Mouse (Mus musculus): ENCODE data around the gene Ctr9. TPM values are rescaled to one million over a fixed set of nuclear protein-coding genes. Genes with fewer than 3 reads are reported as not detected.

The Ctr9 gene
- polyA plus RNA-seq, 2 experiments, result 12.7 to 20.2 TPM

DNA sequence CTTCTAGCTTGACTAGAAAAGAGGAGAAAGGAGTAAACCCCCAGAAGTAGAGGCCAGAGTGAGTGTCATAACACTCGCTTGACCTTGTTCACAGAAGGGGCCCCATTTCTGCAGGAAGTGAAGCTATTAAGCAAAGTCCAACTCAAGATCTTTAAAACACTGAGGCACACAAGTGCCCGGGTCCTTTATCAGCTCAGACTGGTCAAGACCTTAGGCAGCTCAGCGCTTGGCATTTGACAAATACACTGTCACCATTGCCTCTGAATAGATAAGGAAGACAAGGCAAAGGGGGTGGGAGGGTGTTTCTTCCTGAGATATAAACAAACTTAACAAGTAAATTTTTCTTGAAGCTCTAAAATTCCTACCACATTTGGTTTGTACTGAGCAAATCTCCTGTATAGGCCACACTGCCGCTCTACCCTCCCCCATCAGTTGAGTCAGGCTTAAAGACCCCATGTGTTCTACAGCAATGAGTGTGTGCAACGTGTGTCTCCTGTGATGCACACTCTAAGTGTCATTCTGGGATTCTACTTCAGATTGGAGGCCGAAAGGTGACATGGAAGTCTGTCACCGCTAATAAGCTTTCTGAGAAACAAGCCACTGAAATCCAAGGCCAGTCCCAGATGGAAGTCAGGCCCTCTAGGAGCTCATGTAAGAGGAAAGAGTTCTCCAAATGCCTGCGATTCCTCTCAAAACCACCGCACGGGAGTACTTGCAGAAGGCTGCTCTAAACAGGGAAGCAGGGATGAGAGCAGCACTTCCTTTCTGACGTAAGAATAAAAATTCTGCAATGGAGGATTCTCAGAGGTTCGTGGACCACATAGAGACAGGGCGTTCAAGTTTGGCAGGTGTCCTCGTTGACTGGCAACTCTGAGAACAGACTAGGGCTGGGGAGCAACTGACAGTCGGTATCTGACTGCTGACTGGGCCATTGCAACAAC lies 29.6 kb upstream of the Ctr9 start:
- peak overlapping the region; percentile 13 for H3K4me2 ChIP-seq (ENCODE audit: low read depth)
- H3K9me3 ChIP-seq (ENCODE audit: control insufficient read depth, low read length), result no peaks in the 10 kb centered on the region

GRCm38 (mm10) chr7:111004136-111004840 lies 24.5 kb upstream of the Ctr9 start:
- DNase-seq (ENCODE audit: low read depth in 3 of 3, low spot score in 3 of 3), result peak; percentile 77 to 83 (median 83)
- 30% methylated on average over 3 of the region's 3 CpGs for WGBS (ENCODE audit: insufficient replicate concordance)

More for the DNA sequence above, 29.6 kb upstream of the Ctr9 start:
- Histone ChIP-seq H3K27ac (peak overlapping the region; percentile 39), H3K27me3 (ENCODE audit: control insufficient read depth, insufficient read depth, low read length) (no peaks in the 10 kb centered on the region), H3K9ac (replicated peaks) (peak overlapping the region; percentile 31), H3K36me3 (replicated peaks; ENCODE audit: control insufficient read depth, insufficient read depth, low read depth) (no peaks in the 10 kb centered on the region), H3K4me3 (ENCODE audit: insufficient read depth in 1 of 2, low read depth in 2 of 2, low read length in 2 of 2) (no peak overlapping the region), H3K4me1 (replicated peaks; ENCODE audit: control insufficient read depth in 2 of 2, insufficient read depth in 2 of 2, low read length in 1 of 2) (peaks cover 35 to 45% of the 10 kb centered on the region in 2 experiments)
- DNase-seq (ENCODE audit: low read depth in 3 of 3, low spot score in 3 of 3) (peak in 2 of 3 experiments; percentile 48 to 53), ATAC-seq (ENCODE audit: insufficient read depth) (peak; percentile 74)
- TF ChIP-seq CTCF (IDR thresholded peaks at IDR 0.05; ENCODE audit: low read depth) (no peak), EP300 (IDR thresholded peaks at IDR 0.05; ENCODE audit: low read depth) (0 out of 2 replicates have a peak, but pooled peaks have one; percentile 20)
- 30% methylated on average over 15 of the region's 15 CpGs for WGBS (ENCODE audit: insufficient replicate concordance)

DNA sequence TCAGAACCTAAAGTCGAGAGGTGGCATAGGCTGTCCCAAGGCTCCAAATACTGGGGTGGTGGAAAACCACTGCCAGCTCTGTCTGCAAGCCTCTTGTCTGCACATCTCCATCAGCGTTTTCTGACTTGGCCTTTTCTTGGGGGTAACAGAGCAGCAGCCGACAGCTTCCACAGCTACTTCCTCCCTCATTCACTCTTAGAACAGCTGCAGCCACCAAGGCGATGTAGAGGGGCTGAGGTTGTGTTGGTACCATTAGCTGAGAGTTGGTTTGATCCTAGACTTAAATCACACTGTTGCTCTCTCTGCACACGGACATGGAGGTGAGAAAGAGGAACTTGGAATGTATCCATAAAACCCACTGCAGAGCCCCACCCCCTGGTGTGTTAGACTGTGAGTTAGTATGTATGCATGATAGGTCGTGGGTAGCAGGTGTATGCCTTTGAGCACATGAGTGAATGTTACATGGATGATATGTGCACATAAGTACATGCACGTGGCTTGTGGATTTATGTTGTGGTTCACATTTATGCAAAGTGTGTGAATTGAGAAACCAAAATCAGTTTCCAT lies 14.6 kb upstream of the Ctr9 start:
- 0 out of 2 replicates have a peak, but pooled peaks have one; percentile 4 for ATAC-seq (ENCODE audit: insufficient read depth)
- no peak overlapping the region for H3K27ac ChIP-seq

More at GRCm38 (mm10) chr7:111004136-111004840, 24.5 kb upstream of the Ctr9 start:
- peak overlapping the region; percentile 63 for H3K4me2 ChIP-seq (ENCODE audit: low read depth)
- ATAC-seq (ENCODE audit: insufficient read depth), result peak; percentile 97
- H3K4me1 ChIP-seq (replicated peaks; ENCODE audit: control insufficient read depth in 2 of 2, insufficient read depth in 2 of 2, low read length in 1 of 2), result peaks cover 35 to 41% of the 10 kb centered on the region in 2 experiments
- no peaks in the 10 kb centered on the region for H3K27me3 ChIP-seq (ENCODE audit: control insufficient read depth, insufficient read depth, low read length)
- peak; percentile 99 for TF ChIP-seq EP300 (IDR thresholded peaks at IDR 0.05; ENCODE audit: low read depth)
- no peak for TF ChIP-seq CTCF (IDR thresholded peaks at IDR 0.05; ENCODE audit: low read depth)
- H3K9ac ChIP-seq (replicated peaks), result peak overlapping the region; percentile 43
- peak overlapping the region; percentile 4 to 26; a peak in 2 of 4 replicates for H3K4me3 ChIP-seq (ENCODE audit: insufficient read depth in 1 of 2, low read depth in 2 of 2, low read length in 2 of 2)
- H3K36me3 ChIP-seq (replicated peaks; ENCODE audit: control insufficient read depth, insufficient read depth, low read depth), result no peaks in the 10 kb centered on the region
- no peaks in the 10 kb centered on the region for H3K9me3 ChIP-seq (ENCODE audit: control insufficient read depth, low read length)
- H3K27ac ChIP-seq, result peak overlapping the region; percentile 91

DNA sequence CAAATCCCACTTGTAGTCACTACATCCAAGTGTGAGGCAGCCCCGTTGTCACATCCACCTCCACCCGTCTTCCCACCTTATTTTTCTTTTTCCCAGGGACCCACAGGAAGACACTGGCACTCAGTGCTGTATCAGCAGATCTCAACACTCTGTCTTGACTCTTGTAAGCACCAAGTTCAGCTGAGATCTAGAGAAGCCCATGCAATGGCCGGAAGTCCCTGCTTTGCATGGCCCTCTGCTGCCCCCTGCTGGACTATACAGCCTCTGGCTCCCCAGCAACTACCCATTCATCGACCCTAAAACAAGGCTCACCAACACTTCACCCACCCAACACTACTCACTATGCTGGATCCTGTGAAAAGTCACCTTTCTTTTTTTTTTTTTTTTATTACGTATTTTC lies 13.9 kb upstream of the Ctr9 start:
- 4% methylated on average over 5 of the region's 5 CpGs for WGBS (ENCODE audit: insufficient replicate concordance)
- Histone ChIP-seq H3K27ac (no peak overlapping the region), H3K4me3 (ENCODE audit: insufficient read depth in 1 of 2, low read depth in 2 of 2, low read length in 2 of 2) (no peak overlapping the region), H3K4me1 (replicated peaks; ENCODE audit: control insufficient read depth in 2 of 2, insufficient read depth in 2 of 2, low read length in 1 of 2) (peaks cover 0 to 10% of the 10 kb centered on the region in 2 experiments; a peak in 2 of 4 replicates), H3K9ac (replicated peaks) (no peak overlapping the region), H3K36me3 (replicated peaks; ENCODE audit: control insufficient read depth, insufficient read depth, low read depth) (no peaks in the 10 kb centered on the region), H3K9me3 (ENCODE audit: control insufficient read depth, low read length) (no peaks in the 10 kb centered on the region), H3K27me3 (ENCODE audit: control insufficient read depth, insufficient read depth, low read length) (no peaks in the 10 kb centered on the region), H3K4me2 (ENCODE audit: low read depth) (no peak overlapping the region)
- TF ChIP-seq CTCF (IDR thresholded peaks at IDR 0.05; ENCODE audit: low read depth) (peak; percentile 98), EP300 (IDR thresholded peaks at IDR 0.05; ENCODE audit: low read depth) (no peak)
- DNase-seq (ENCODE audit: low read depth in 3 of 3, low spot score in 3 of 3) (peak; percentile 68 to 77 (median 73)), ATAC-seq (ENCODE audit: insufficient read depth) (peak; percentile 68)

More for the DNA sequence above, 14.6 kb upstream of the Ctr9 start:
- TF ChIP-seq EP300 (IDR thresholded peaks at IDR 0.05; ENCODE audit: low read depth) (no peak), CTCF (IDR thresholded peaks at IDR 0.05; ENCODE audit: low read depth) (no peak)
- no peak overlapping the region for H3K4me2 ChIP-seq (ENCODE audit: low read depth)
- no peaks in the 10 kb centered on the region for H3K9me3 ChIP-seq (ENCODE audit: control insufficient read depth, low read length)
- no peak overlapping the region for H3K9ac ChIP-seq (replicated peaks)
- WGBS (ENCODE audit: insufficient replicate concordance), result 42% methylated on average over 7 of the region's 7 CpGs
- DNase-seq (ENCODE audit: low read depth in 3 of 3, low spot score in 3 of 3), result no peak
- no peaks in the 10 kb centered on the region for H3K27me3 ChIP-seq (ENCODE audit: control insufficient read depth, insufficient read depth, low read length)
- H3K4me3 ChIP-seq (ENCODE audit: insufficient read depth in 1 of 2, low read depth in 2 of 2, low read length in 2 of 2), result no peak overlapping the region
- H3K4me1 ChIP-seq (replicated peaks; ENCODE audit: control insufficient read depth in 2 of 2, insufficient read depth in 2 of 2, low read length in 1 of 2), result peaks cover 0 to 5% of the 10 kb centered on the region in 2 experiments; a peak in 2 of 4 replicates
- H3K36me3 ChIP-seq (replicated peaks; ENCODE audit: control insufficient read depth, insufficient read depth, low read depth), result no peaks in the 10 kb centered on the region

All from liver, embryonic 14.5 days (tissue).